Mouse (Mus musculus): ENCODE measurements around the gene Suclg2. TPM values are rescaled to one million over a fixed set of nuclear protein-coding genes. Genes with fewer than 3 reads are reported as not detected.

The Suclg2 gene
- polyA plus RNA-seq, 2 experiments from 2014 or later, result 41.2 to 50.3 TPM

DNA sequence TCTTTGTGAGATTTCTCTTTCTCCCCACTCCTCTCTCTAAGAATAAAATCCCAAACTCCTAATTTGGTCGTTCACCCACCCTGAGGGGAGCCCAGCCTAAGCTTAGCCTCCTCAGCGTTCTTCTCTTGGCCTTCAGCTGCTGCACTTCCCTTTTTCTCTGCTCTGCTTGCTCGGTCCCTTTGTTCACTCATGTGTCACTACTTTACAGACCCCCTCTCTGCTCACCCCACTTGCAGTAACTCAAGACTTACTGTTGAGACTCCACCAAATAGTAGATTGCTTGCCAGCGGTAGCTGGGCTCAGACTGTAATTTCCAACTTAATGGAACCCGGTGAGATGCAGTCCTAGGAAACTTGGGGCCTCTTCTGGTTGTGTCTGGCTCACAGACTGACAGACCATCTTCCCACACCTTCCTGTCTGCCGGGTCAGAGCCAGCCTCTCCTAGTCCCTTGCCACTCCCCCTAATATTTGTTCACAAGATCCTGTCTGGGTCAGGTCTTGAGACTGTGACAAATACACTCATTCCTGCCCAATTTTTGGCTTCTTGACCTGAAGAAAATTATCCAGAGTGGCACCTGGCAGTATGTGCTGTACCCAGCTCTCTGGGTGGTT is 166.2 kb downstream of the Suclg2 start:
- ATAC-seq, result peak; percentile 81

DNA sequence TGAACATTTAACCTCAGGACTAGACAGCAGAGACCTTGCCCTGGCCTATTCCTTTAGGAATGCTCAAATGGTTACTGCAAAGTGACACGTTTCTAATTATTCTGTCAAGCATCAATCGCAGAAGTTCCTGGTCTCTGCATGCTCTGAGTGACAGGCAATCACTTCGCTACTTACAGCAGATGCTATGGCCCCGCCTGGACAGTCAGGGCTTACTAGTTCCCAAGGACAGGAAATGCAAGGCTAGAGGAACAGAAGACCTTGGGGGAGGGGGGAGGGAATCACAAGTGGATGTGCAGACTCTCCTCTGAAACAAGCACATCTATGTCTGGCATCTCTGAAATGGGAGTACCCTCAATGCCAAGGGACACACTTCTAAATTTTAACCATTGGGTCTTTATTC is 167.6 kb downstream of the Suclg2 start:
- no peak for ATAC-seq

DNA sequence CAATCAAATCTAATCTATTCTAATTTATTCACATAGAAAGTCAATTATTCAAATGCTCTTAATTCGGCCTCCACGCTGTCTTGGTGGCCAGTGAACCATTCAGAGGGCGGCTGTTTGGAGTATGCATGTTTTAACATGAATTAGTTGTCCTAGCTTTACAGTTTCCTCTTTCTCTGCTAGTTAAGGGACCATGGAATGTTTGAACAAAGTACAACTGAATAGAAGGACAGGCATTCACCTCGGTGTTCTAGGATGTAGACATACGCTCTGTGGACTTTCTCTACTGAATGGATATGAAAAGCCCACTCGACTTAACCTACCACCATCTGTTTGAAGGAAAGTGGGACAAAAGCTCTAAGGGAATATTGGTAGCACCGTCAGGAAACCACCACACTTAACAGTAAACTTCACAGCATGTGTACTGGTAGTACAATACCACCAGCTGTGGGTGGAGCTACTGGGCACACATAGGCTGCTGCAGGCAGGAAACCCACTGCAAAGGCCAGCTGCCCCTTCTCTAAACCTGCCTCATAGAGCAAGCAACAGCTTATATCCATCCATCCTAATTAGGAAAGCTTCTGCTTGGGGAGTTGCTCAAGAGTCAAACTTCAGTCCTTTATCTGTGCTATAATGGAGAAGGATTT is 172.3 kb downstream of the Suclg2 start:
- ATAC-seq, result no peak

DNA sequence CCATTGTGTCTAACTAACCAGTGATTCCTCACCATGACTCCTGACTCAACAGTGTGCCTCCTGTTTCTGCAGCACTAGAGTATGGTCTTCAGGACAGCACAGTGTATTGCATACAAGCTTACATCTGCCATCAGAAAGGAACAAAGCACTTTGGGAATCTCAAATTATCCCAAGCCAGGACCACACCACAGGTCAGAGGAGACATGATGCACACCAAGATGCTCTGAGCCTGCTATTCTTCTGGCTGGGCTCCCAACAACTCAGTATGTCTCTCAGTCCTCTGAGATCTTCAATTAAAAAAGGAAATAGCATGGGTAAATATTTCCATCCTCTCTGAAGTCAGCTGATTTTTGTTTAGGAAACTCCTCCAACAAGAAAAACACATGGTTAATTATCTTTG is 172.9 kb downstream of the Suclg2 start:
- ATAC-seq, result no peak

DNA sequence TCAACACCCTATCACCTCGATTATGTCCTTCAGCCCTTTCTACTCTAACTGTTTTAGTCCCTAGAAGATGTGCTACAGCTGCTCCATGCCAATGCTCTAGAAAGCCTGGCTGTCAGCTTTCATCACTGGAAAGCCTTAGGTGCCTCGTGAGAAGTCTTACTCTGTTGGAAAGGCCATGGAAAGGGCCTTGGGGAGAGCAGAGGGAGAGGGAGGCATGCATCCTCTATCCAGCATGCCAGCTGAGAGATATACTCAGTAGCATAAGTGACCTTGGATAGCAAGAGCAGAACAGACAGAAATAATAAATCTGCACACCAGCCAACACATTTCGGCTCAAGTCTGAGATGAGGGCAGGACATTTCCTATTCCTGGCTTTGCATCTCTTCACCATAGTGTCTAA is 173.3 kb downstream of the Suclg2 start:
- ATAC-seq, result no peak

DNA sequence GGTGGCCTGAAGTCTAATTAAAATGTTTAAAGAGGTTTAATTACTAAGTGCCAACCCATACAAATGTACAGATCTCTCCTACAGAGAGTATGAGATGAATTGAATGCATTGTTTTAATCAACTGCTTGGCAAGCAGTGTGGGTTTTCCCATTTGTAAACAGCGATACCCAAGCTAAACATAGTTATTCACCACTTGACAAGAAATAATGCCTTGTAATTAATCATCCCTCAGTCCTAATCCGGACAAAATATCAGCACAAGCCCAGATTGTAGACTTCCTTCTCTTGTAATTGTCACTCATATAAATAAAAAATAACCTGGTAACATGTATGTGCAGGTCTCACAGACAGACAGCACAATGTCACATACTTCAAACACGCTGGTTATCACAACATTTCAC is 183.4 kb downstream of the Suclg2 start:
- no peak for ATAC-seq

DNA sequence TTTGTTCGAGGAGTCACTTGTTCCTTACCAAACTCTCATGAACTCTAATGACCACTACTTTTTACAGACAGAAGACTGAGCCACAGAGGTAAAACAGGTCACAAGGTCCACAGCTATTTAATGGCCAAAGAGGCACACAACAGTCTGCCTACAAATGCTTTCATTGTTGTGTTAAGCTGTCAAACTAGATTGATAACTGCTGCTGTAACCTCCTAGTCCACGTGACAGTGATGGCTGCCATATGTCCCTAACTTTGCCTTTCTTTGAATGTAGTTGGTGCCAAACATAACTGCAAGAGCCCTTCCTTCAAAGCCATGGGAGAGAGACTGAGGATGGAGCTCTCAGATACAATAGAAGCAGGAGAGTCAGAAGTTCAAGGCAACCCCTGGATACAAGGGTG is 198.8 kb downstream of the Suclg2 start:
- no peak for ATAC-seq

DNA sequence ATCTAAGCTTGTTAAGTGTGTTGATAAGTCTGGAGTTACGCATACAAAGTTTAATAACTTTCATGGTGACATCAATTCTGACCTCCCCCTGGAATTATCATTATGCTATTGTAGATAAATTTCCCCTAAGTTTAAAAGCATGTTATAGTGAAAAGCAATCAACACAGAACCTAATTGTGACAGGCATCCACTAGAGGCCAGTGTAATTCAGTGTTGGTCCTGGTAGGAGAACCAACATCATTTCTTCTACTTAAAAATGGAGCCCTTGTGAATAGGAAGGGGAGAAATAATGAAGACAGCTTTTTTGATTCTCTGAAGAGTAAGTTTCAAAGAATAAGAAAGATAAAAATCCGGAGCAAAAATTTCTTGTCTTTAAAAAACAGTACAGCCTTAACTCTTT is 200.2 kb downstream of the Suclg2 start:
- no peak for ATAC-seq

DNA sequence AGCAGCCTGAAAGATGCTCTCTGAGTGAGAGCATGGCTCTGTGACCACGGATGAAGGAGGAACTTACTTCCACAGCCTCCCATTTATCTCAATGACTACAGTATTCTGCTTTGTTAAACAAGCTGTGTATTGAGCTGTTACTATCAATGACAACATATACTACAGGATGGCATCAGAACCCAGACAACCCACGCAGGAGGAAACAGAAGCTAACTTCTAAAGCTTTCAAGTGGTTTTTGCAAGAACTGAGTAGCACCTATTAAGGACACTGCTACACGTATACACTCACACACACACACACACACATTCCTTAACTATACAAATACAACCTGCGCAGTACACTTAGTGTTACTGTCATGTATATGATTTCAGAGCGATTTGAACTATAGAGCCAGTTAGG is 202.9 kb downstream of the Suclg2 start:
- ATAC-seq, result peak; percentile 81

DNA sequence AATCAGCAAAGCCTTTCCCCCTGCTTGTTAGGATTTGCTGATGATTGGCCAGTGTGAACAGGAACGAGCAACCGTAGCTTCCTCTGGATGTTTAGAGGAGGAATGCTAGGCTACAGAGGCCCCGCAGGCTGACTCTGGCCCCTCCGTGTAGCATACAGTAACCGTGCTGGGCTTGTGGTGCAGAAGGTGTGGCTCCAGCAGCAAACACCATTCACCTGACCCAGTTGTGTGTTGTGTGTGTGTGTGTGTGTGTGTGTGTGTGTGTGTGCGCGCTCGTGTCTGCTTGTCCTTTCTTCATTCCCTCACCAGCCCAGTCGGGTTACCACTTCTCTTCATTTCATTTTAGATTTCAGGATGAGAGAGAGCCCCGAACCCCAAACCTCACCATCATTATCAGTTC is 203.9 kb downstream of the Suclg2 start:
- no peak for ATAC-seq

DNA sequence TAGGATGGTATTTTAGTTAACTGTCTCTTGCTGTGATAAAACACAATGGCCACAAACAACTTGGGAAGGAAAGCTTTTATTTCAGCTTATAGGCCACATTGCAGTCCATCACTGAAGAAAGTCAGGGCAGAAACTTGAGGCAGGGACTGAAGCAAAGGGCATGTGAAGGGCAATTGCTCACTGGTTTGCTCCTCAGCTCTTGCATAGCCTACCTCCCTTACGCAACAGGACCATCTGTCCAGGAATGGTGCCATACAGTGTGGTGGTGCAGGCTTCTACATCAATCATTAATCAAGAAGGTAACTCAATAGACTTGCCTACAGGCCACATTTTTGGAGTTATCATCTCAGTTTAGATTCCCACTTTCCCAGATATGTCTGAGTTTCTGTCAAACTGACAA is 206.9 kb downstream of the Suclg2 start:
- no peak for ATAC-seq

DNA sequence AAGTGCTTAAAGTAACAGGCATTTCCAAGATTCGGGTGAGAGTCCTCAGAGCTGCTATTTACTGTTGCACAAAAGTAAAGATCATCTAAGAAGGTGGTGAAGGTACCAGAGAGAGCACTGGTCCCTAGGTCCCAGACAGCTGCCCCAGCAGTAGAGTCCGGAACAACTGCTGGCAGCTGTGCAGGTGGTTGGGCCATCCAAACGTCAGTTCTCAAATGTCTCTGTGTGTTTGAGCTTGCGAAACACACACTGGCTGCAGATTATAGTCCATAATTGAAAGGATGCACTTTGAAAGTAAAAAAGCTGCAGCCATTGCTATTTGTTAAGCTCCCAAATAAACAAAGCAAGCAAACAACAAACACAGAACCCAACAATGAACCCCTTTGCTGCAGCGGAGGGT is 217.8 kb downstream of the Suclg2 start:
- ATAC-seq, result no peak

DNA sequence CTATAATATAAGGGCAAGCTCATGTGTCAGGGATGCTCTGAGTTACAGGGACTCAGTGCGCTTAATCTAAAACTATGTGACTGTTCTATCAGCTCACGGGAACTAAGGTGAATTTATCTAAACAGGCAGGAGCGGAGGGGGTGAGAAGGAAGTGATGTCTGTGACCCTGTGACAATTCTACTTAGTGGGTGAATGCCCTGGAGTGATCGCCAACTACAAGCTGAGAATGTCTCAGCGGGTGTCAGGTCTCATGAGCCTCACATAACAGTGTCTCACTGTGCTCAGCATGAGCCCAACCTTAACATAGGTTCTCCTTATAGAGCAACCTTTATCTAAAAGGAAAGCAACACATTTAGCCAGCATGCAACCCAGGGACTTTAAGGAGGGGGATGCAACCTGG is 219.0 kb downstream of the Suclg2 start:
- no peak for ATAC-seq

DNA sequence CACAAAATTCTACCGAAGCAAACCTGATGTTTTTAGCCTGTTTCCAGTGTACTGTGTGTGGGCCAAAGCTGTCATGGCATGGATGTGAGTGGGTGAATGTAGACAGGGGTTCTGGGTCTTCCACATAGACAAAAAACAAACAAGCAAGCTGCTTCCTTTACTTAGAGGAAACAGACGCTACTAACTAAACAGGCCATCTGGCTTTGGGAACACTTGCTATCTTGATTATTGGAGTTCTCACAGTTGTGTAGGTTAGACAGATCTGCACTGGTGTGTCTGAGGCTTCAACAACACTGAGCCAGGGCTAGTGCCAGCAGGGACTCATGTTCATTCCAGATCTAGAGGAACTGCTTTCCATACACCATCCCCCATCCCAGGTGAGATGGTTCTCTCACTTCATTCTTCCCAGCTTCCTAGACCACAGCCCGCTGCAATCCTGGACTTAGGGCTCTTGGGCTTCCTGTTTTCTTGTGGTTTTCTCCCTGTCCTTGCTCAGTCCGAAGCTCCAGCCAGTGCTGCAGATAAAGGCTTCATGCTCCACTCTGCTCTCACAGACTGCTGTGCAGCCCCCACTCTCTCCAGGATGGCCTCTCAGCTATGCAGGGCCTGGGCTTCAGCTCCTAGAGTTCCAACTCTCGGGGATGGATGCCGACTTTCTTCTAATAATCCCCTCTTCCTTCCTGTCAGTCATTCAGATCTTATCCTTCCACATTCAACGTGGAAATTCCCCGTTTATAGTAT is 226.2 kb downstream of the Suclg2 start:
- no peak for ATAC-seq

DNA sequence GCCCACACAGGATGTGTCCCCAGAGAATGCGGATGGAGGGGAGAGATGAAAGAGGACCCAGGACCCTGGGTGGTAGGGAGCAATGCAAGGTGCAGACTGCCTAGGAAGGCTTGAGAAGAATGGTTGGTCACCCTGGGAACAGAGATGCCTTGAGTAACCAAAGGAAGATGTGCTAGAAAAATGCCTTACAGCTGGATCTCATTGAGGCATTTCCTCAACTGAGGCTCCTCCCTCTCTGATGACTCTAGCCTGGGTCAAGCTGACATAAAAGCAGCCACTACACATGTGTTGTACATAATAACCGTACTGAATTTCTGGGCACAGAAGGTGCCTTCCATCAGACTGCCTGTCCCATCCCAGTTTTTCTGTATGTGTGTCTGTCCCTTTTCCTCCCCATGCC is 227.6 kb downstream of the Suclg2 start:
- no peak for ATAC-seq

DNA sequence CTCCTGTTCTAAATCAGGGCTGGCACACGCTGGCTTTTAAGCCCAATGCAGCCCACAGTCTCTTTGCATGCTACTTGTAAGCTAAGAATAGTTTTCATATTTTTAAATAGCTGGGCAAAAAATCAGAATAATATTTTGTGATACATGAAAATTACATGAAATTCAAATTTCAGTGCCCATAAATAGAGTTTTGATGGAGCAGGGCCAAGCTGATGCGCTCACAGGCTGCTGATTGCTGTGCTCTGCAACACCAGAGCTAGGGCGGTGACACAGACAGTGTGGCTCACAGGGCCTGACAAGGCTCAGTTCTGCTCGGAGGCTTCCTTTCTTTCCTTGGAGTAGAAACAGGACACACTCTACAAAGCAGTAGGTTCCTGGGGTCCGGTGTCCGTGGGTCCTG is 232.8 kb downstream of the Suclg2 start:
- no peak for ATAC-seq

DNA sequence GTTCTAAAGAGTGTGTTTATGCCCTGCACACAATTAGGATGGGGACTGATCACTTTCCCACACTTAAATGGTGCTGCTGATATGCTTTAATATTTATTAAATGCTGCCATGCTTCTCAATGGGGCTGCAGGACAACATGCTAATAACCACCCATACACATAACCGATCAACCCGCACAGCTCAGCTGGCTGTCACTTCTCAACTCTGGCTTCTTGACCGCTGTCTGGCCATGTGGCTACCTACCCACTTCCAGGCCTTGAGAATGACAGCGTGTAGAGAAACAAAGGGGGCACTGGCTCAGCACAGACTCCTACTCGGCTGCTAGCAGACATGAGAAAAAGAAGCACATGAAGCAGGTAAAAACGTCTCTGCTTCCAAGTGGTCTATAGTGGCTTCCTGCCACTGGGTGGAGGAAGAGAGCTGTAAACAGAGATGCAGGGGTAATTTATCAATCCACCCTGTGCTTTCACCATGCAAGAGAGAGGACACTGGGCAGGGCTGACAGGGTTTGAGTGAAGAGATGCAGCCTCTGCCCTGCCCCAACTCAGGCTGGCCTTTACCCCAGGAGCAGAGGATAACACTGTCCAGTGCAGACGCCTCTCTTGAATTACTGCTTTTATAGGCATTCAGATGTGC is 234.3 kb downstream of the Suclg2 start:
- no peak for ATAC-seq

DNA sequence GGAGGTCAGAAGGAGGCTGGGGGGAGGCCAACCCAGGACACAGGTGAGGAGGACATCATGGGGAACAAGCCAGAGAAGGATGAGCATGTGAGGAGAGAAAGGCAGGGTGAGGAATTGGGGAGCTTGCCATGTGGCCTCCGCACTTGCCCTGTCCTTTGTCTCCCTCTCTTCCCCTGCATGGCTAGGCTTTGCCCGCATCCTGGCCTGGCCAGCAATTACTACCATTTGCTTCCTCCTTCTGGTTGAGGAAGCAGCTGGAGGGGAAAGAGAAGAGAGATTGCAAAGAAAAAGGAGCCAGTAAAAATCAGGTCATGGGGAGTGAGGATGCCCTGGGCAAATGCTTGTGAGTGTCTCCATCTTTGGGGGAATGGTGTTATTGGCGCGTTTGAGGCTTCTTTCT is 234.9 kb downstream of the Suclg2 start:
- no peak for ATAC-seq

DNA sequence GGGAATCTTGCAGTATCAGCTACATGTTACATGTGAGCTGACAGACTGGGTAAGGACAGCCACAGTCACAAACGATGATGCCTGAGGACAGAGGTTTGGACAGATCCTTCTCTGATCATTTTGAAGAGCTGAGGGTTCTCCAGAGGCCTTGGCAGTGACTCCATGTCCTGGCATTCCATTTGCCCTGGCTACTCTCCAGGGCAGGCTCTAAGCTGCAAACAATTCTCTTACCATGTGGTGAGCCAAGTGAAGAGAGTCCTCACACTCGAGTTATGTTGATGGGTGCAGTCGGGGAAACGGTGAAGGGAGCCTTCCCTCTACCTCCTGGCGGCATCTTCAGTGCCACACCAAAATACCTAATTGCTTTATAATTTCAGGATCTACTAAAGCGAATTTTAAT is 235.5 kb downstream of the Suclg2 start:
- ATAC-seq, result no peak

DNA sequence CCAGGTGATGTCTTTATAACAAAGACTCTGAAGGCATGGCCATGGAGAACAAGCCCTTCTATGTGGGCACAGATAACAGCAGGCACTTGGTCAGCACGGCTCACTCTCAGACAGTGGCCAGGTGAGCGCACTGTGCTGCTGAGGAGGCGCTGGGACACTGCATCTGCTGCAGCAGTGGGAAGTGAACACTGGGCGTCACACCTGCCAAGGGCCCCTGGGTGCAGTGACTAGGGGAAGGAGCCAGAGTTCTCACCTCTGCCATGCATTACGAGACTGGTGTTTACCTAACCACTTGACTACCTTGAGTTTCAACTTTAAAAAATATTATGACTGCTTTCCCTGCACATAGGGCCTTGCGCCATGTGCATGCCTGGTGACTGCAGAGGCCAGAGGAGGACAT is 238.8 kb downstream of the Suclg2 start:
- ATAC-seq, result no peak

DNA sequence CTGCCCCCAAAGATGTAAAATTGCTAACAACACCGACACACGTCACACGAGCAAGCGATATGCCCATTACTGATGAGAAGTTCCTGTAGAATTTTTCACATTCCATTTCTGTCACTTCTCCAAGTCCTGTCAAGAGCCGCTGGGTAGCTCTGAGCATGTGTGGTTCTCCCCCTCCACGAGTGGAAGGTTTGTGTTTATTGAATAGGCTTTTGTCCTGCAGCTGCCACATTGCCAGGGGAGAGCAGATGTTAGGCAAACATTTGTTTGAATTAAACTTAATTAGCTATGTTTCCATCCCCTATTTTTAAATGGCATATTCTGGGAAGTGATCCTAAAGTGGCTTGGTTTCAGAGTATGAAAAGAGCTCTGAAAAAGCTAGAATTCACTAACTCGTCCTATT is 249.1 kb downstream of the Suclg2 start:
- ATAC-seq, result no peak

DNA sequence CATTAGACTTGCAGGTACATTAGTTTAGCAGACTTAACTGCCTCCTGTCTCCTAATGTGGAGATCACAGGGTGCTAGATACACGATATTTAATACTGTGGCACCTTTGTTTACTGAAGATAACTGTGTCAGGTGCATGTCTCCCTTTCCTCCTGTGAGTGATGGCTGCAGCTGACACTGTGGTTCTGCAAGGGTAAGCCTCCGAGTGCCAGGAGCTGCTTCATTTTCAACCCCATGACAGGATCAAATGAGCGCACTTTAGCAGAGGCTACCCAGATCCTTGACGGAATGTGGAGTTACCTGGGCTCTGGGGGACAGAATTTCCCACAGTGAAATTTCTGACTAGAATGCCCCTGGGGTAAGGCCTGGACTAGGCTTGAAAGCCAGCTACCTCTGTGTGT is 253.3 kb downstream of the Suclg2 start:
- ATAC-seq, result no peak

DNA sequence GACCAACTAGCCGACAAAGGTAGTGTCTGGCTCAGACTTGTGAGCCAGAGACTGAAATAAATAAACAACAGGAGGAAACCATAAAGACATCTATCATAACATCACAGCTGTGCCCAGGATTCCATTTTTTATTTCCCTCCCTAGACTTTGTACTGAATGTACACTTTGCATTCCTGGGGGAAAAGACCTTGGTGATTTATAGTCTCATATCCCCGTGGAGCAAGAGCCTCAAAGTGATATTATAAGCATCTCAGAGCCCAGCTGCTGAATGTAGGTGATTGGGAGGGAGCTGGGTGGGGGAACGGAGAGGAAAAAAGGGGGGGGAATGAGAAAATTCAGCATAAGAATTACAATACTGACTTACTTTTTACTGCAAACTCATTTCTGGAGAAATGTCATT is 259.2 kb downstream of the Suclg2 start:
- no peak for ATAC-seq

DNA sequence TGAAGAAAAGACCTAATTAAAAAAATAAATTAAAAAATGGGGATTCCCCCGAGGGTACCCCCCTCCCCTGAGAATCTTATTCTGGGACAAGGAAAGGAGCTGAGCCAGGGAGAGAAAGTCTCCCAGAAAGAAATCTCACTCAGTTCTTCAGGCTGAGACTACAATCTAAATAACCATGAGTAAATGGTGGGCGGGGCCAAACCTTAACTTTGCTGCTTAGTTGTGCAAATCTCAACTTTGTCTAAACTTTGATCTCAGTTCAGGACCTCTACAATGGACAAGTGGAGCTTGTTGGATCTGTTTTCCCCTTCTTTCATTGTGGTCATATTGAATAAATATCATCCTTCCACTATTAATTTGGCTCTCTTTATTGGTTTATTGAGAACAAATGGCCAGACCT is 272.4 kb downstream of the Suclg2 start:
- no peak for ATAC-seq
